Mouse (Mus musculus) cerebellum, adult 2 months (tissue): Measurements from ENCODE around the gene Mea1.

Source experiments
- CTCF ChIP-seq: fragments of 200-500 bp; IDR thresholded peaks from 2 replicates; pipeline ENCODE4 v1.5.1; 2011; ENCODE audit warnings: low read depth, mild to moderate bottlenecking, control low read depth, low read length, moderate library complexity, borderline replicate concordance; ENCODE audit not compliant: insufficient read depth
- POLR2A ChIP-seq: fragments of 200-500 bp; IDR thresholded peaks from 2 replicates; pipeline ENCODE4 v1.6.1; 2011; ENCODE audit warnings: low read length, control low read depth, borderline replicate concordance; ENCODE audit not compliant: insufficient read depth

- TF ChIP-seq POLR2A (no peak), CTCF (no peak)
Observed at GRCm38 (mm10) chr17:46648436-46648835, 30.2 kb upstream of the Mea1 start.
